Mouse (Mus musculus) forebrain, embryonic 16.5 days (tissue): ENCODE results near the gene Mmp17. TPM values are rescaled to one million over a fixed set of nuclear protein-coding genes. Genes with fewer than 3 reads are reported as not detected.

Experiments used
- ATAC-seq: fragments of 200-750 bp; cut with Nextera tagmentation; 2 replicates; pipeline ENCODE4 v1.8.0; 2017; ENCODE audit warnings: mild to moderate bottlenecking, moderate library complexity
- H3K27ac ChIP-seq: fragments of 300-500 bp; sonication (generic); 2 replicates; pipeline ENCODE4 v1.5.1; 2014; ENCODE audit warnings: low read length, control low read depth
- H3K27me3 ChIP-seq: fragments of 300-500 bp; sonication (generic); replicated peaks from 2 replicates; pipeline ENCODE4 v1.6.1; 2014; ENCODE audit warnings: low read length; ENCODE audit not compliant: control insufficient read depth, insufficient read depth
- H3K36me3 ChIP-seq: fragments of 300-500 bp; sonication (generic); 2 replicates; pipeline ENCODE4 v1.6.1; 2014; ENCODE audit not compliant: control insufficient read depth, insufficient read depth
- H3K4me1 ChIP-seq: fragments of 300-500 bp; sonication (generic); replicated peaks from 2 replicates; pipeline ENCODE4 v1.6.1; 2014; ENCODE audit warnings: low read length; ENCODE audit not compliant: control insufficient read depth, insufficient read depth
- H3K4me2 ChIP-seq: fragments of 300-500 bp; sonication (generic); 2 replicates; pipeline ENCODE4 v1.6.1; 2014; ENCODE audit warnings: mild to moderate bottlenecking, low read length, control low read depth
- H3K4me3 ChIP-seq: fragments of 300-500 bp; sonication (generic); replicated peaks from 2 replicates; pipeline ENCODE4 v1.5.1; 2014; ENCODE audit warnings: mild to moderate bottlenecking, low read length, control low read depth
- H3K9ac ChIP-seq: fragments of 300-500 bp; sonication (generic); replicated peaks from 2 replicates; pipeline ENCODE4 v1.6.1; 2014; ENCODE audit warnings: low read depth, low read length, control low read depth
- H3K9me3 ChIP-seq: fragments of 300-500 bp; sonication (generic); 2 replicates; pipeline ENCODE4 v1.6.1; 2016; ENCODE audit warnings: low read length; ENCODE audit not compliant: control insufficient read depth
- WGBS: fragments of 180-500 bp; shearing (Covaris S2); extraction: QIAGEN DNeasy Blood & Tissue Kit; methylation state at CpG from one replicate; pipeline ENCODE4 v1.1.7; 2014; 5-methylcytosine and 5-hydroxymethylcytosine counted together
- polyA plus RNA-seq: library from polyadenylated mRNA; unstranded; fragments of >200 nt; fragmentation: Nextera tagmentation; extraction: Ambion mirVana; gene quantifications from 2 replicates; pipeline ENCODE4 v1.2.1, GENCODE M21; 2015

Mmp17 gene
- 17.7 and 20.2 TPM in 2 replicates for polyA plus RNA-seq

GRCm38 (mm10) chr5:129583761-129584582, at the start of gene Mmp17:
Gene Mmp17, plus strand, starts transcription at chr5:129584169.
- no peaks in the 10 kb centered on the region for H3K9me3 ChIP-seq
- WGBS, result under 1% methylated on average over 80 of the region's 80 CpGs
- ATAC-seq, result peak; percentile 91
- peak within 1 kb of the TSS; percentile 86 for H3K4me3 ChIP-seq
- H3K4me1 ChIP-seq, result peaks cover 34% of the 10 kb centered on the region
- H3K4me2 ChIP-seq, result peak within 1 kb of the TSS; percentile 88
- peak within 1 kb of the TSS; percentile 89 for H3K9ac ChIP-seq
- H3K36me3 ChIP-seq, result no peaks in the 10 kb centered on the region
- peak within 1 kb of the TSS; percentile 53 for H3K27ac ChIP-seq
- peaks cover 3% of the 10 kb centered on the region; the same call in 1 of the 2 replicates for H3K27me3 ChIP-seq

- WGBS, result 62% methylated on average over 2 of the region's 2 CpGs
- peaks cover 5% of the 10 kb centered on the region; the same call in 1 of the 2 replicates for H3K4me1 ChIP-seq
- peak; percentile 45; the same call in 1 of the 2 replicates for ATAC-seq
- H3K36me3 ChIP-seq, result peaks cover 2% of the 10 kb centered on the region; the same call in 1 of the 2 replicates
- no peak overlapping the region for H3K4me3 ChIP-seq
- peak overlapping the region; percentile 51 for H3K27ac ChIP-seq
- H3K27me3 ChIP-seq, result no peaks in the 10 kb centered on the region
- H3K9me3 ChIP-seq, result no peaks in the 10 kb centered on the region
- H3K9ac ChIP-seq, result no peak overlapping the region
- no peak overlapping the region for H3K4me2 ChIP-seq
These were observed 49.5 kb upstream of the Mmp17 start for GRCm38 (mm10) chr5:129534500-129534899.

- Histone ChIP-seq H3K36me3 (no peaks in the 10 kb centered on the region; the same call in 1 of the 2 replicates), H3K27me3 (no peaks in the 10 kb centered on the region), H3K4me2 (no peak overlapping the region), H3K4me3 (no peak overlapping the region), H3K27ac (peak overlapping the region; percentile 51), H3K9me3 (no peaks in the 10 kb centered on the region), H3K9ac (no peak overlapping the region), H3K4me1 (peaks cover 5% of the 10 kb centered on the region; the same call in 1 of the 2 replicates)
- ATAC-seq, result no peak
- WGBS, result 94% methylated on average over 2 of the region's 2 CpGs
These were observed 48.9 kb upstream of the Mmp17 start for GRCm38 (mm10) chr5:129535021-129535420.

- no peak for ATAC-seq
- H3K9ac ChIP-seq, result no peak overlapping the region
- H3K9me3 ChIP-seq, result no peaks in the 10 kb centered on the region
- no peak overlapping the region for H3K4me2 ChIP-seq
- no peak overlapping the region; the same call in 1 of the 2 replicates for H3K27ac ChIP-seq
- no peaks in the 10 kb centered on the region; the same call in 1 of the 2 replicates for H3K36me3 ChIP-seq
- 96% methylated on average over 3 of the region's 3 CpGs for WGBS
- peaks cover 5% of the 10 kb centered on the region; the same call in 1 of the 2 replicates for H3K4me1 ChIP-seq
- H3K27me3 ChIP-seq, result no peaks in the 10 kb centered on the region
- H3K4me3 ChIP-seq, result no peak overlapping the region
These were observed 48.5 kb upstream of the Mmp17 start for GRCm38 (mm10) chr5:129535431-129535830.

- no peaks in the 10 kb centered on the region for H3K27me3 ChIP-seq
- no peak overlapping the region for H3K4me2 ChIP-seq
- no peak overlapping the region for H3K4me3 ChIP-seq
- peaks cover 22% of the 10 kb centered on the region for H3K36me3 ChIP-seq
- no peak overlapping the region for H3K9ac ChIP-seq
- H3K4me1 ChIP-seq, result peaks cover 5% of the 10 kb centered on the region; the same call in 1 of the 2 replicates
- WGBS, result 93% methylated on average over 4 of the region's 4 CpGs
- H3K9me3 ChIP-seq, result no peaks in the 10 kb centered on the region
- no peak overlapping the region for H3K27ac ChIP-seq
- ATAC-seq, result no peak
These were observed 45.1 kb upstream of the Mmp17 start for GRCm38 (mm10) chr5:129538826-129539225.

- Histone ChIP-seq H3K9ac (no peak overlapping the region), H3K4me3 (no peak overlapping the region), H3K36me3 (peaks cover 35% of the 10 kb centered on the region), H3K27me3 (no peaks in the 10 kb centered on the region), H3K4me2 (no peak overlapping the region), H3K9me3 (no peaks in the 10 kb centered on the region), H3K27ac (no peak overlapping the region), H3K4me1 (peaks cover 2% of the 10 kb centered on the region; the same call in 1 of the 2 replicates)
- ATAC-seq, result no peak
- 82% methylated on average over 3 of the region's 3 CpGs for WGBS
These were observed 41.7 kb upstream of the Mmp17 start for GRCm38 (mm10) chr5:129542236-129542635.

- no peak overlapping the region for H3K9ac ChIP-seq
- no peaks in the 10 kb centered on the region for H3K9me3 ChIP-seq
- no peak overlapping the region for H3K4me3 ChIP-seq
- H3K27ac ChIP-seq, result peak overlapping the region; percentile 78
- H3K4me2 ChIP-seq, result no peak overlapping the region
- H3K36me3 ChIP-seq, result peaks cover 54% of the 10 kb centered on the region
- H3K4me1 ChIP-seq, result peaks cover 2% of the 10 kb centered on the region; the same call in 1 of the 2 replicates
- ATAC-seq, result peak; percentile 80
- no peaks in the 10 kb centered on the region for H3K27me3 ChIP-seq
- 59% methylated on average over 9 of the region's 9 CpGs for WGBS
These were observed 38.2 kb upstream of the Mmp17 start for GRCm38 (mm10) chr5:129545787-129546186.

- Histone ChIP-seq H3K9me3 (no peaks in the 10 kb centered on the region), H3K27me3 (no peaks in the 10 kb centered on the region), H3K27ac (no peak overlapping the region), H3K36me3 (peaks cover 59% of the 10 kb centered on the region), H3K4me3 (no peak overlapping the region), H3K4me1 (peaks cover 2% of the 10 kb centered on the region; the same call in 1 of the 2 replicates), H3K4me2 (no peak overlapping the region), H3K9ac (no peak overlapping the region)
- 89% methylated on average over 12 of the region's 12 CpGs for WGBS
- ATAC-seq, result no peak
These were observed 34.3 kb upstream of the Mmp17 start for GRCm38 (mm10) chr5:129549716-129550115.

- no peak for ATAC-seq
- Histone ChIP-seq H3K4me2 (no peak overlapping the region), H3K4me1 (peaks cover 2% of the 10 kb centered on the region; the same call in 1 of the 2 replicates), H3K27ac (no peak overlapping the region), H3K36me3 (peaks cover 68% of the 10 kb centered on the region), H3K27me3 (no peaks in the 10 kb centered on the region), H3K9me3 (no peaks in the 10 kb centered on the region), H3K4me3 (no peak overlapping the region), H3K9ac (no peak overlapping the region)
- WGBS, result 97% methylated on average over 6 of the region's 6 CpGs
These were observed 33.2 kb upstream of the Mmp17 start for GRCm38 (mm10) chr5:129550790-129551189.
